Mouse (Mus musculus) R1 (cell line): Measurements from ENCODE around the gene Rerg.

Experiments
- DNase-seq: peaks from one replicate; pipeline ENCODE4 v3.0.0-alpha.2; 2018; ENCODE audit warnings: low read depth, low spot score

Rerg gene

DNA sequence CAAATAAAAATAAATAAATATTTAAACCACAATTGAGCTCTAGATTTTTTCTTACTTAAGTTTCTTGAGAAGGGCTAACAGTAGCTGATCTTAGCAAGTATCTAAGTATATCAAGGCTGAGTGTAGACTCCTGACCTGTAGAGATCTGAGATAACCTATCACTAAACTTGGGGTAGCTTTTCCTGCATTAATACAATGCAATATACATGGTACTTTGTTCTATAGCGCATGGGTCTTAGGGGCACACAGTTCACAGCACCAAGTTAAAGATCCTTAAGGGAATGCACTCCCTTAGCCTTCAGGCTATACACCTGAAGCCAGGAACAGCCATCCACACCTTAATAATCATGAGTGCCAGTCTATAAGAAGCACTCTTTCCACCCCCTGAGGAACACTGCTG is 38.5 kb downstream of the Rerg start:
- no peak for DNase-seq

DNA sequence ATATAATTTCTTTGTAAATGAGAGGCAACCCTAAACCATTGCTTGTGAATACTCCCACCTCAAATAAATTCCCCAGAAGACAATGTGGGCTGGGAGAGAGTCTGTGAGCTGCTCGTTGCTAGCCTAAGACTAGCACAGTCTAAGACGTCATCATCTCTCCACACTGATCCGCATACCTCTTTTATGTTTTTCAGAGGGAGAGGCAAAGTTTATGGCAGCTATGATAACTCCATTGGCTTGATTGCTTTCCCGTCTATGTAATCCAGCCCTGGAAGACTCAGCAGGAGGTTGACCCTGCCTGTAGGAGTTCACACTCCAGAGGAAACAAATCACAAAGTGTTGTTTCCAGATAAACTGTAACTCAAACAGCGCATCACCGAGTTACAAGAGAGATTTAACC is 38.9 kb downstream of the Rerg start:
- DNase-seq, result no peak

DNA sequence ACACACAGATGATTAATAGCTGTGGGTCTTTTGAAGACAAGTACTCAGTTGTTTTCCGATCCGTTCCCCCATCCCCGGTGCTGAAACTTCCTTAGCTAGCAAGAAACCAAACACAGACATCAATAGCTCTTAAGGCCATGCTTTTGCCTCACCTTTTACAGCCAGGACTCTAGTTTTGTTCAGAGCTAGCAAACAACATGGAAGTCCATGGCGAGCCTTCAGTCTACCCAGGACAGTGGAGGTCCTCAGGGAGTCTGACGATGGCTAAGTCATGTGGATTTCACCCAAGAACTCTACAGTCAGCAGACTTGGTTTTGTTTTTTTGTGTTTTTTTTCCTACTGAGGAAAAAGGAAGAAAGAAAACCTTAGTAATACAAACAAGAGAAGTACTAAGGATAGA is 43.4 kb downstream of the Rerg start:
- DNase-seq, result no peak

DNA sequence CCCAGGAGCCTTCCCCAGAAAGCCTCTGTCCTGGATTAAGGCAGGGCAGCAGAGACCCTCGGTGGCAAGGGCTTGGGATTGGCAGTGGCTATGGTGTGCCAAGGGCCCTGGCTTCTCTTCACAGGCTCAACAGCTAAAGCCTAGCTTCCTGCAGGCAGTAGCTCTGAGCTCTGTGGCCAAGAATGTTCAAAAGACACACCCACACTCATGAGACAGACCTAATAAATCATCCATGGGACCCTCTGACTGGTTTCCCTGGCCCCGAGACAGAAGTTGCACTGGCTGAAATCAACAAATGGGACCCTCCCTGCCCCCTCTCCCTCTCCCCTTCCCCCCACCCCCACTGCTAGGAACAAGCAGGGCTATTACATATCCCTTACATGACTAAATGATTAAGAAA is 44.1 kb downstream of the Rerg start:
- DNase-seq, result no peak

DNA sequence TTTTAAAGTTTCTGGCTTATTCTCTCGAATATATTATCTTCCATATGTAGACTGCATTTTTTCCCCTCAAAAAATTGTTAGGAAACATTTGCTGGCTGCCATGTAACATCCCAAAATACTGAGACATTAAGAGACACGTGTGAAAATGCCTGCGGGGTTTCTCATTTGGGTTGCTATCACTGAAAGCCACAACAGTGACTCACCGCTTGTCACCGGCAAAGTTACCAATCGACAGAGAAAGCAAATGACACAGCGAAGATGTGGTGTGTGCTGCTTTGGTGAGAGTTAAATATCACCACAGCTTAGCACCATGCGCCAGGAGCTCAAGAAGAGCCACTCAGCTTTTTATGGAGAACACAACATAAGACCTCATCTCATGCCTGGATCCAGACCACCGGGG is 44.9 kb downstream of the Rerg start:
- DNase-seq, result no peak

DNA sequence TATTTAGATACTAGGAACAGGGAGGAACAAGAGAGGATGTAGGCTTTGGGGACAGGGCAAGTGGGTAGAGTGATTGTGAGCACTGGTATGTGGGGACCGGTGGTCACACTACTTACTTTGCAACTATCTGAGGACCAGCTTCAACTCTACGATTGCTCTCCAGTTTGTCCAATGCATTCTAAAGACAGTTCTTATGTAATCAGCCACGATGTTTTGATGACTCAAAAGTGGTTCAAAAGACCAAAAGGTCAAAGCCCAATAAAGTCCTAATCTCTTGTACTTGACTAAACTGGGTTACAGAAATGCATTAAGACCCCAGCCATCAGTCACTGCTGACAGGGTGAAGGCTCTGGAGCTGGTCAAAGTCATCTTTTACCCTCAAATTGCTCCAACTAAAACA is 45.3 kb downstream of the Rerg start:
- no peak for DNase-seq

DNA sequence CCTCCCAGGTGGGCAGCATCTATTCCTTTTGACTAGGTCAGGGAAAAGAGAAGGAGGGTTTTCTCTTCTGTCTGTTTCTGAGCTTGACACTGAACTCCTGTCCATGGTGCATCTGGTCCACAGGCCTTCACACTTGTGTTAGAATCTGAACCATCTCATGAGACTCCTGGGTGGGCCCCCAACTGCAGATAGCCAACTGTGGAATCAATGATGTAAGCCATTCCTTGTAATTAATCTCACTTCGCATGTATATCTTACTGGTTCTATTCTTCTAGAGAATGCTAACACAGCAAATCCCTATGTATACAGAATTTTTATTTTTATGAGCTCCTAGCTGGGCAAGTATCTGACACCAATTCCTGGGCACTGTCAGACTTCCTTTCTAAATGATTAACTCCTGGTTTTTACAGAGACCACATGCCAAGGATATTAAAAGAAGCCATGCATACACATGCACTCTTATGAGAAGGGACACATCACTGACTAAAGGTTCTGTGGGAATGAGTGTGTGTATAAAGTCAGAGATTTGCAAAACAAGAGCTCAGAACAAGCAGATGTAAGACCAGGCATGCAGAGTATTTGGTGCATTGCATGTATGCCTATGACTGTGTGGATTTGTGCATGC is 53.3 kb downstream of the Rerg start:
- DNase-seq, result no peak

DNA sequence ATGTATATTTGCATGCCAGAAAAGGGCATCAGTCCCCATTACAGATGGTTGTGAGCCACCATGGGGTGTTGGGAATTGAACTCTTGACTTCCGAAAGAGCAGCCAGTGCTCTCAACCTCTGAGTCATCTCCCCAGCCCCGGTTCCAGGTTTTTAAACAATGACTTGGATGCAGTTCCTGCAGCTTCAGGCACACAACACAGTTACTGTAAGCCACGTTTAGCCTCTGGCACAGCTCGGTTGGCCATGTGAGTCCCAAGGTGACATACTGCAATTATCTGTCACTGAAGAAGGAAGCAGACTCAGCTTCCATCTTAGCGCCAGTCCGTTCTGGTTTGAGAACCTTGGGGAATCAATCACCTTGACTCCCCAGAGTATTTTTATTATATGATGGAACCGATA is 55.4 kb downstream of the Rerg start:
- DNase-seq, result no peak

DNA sequence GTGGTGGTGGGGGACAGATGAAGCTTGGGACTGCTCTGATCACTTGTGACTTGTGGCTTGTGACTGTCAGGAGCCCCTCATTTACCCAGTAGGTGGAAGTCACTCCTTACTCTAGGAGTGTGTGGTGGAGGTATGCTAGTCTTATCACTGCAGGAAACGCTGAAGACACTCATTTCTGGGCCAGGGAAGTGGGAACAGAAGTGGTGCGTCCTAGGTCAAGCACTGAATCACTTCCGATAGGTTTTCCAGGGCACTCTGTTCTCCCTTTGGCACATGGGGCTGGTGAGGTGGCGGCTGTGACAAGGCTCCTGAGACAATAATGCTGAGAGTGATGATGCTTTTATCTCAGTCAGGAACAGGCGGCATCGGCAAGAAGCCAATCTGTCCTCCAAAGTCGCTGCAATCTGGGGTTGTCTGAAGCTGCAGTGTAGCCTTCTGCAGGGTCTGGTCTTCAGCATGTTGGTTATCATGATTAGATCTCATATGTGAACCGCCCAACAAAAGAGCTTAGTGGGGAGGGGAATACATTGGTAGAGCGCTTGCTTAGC is 59.0 kb downstream of the Rerg start:
- no peak for DNase-seq

DNA sequence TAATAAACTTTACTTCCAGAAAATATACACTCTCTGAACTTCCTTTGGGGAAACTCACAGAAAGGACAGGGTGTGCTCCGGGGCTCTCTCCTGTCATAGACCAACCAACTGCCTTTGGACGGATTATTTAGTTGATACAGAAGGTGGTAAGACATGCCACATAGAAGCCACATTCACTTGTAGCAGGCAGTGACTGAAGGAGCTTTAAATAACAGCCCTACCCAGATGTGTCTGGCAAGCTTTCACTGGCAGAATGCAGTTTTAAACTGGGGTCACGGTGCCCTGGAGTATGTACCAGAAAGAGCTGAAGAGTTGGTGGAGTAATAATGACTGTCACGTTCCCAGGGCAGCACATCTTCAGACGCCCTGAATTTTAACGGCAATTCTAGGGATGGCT is 59.5 kb downstream of the Rerg start:
- DNase-seq, result no peak

DNA sequence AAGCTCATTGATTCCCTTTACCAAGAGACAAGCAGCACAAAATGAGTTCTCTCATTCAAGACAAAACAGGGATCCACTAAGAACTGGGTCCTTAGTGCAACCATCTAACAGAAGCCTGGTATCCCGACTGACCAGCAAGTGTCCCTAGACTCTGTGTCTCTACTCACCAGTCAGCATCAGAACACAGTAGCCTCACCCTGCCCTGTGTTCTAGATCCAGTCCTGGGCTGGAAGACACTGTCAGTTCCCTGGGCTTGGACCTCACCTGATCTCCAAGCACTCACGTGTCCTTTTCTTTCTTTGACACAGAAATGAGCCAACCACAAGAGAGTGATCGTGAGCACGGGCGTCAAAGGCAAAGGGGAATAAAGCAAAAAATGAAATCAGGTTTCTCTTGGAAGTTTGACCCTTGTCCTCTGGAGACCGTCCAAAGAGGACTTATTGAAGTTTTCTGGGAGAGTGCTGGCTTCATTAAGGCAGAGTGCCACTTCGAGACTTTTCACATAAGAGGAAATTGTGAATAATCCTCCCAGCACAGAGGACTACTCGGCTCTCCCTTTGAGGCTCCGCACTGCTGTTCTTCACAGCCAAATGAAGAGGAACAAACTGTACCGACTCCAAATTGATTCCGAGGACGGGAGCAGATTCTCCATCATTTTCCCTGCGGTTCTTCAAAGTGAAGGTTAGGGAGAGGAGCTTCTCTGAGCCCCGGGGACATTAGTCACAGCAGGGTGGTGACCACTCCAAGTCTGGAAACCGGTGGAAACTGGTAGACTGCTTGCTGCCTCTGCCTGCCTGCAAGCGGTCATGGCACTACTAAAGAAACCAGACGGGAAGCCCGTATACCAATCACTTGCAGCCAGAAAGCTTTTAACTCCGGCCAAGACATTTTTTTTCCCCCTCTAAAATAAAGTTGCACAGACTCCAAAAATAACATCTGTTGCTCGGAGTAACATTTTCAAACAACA is 60.2 kb downstream of the Rerg start:
- DNase-seq, result no peak

DNA sequence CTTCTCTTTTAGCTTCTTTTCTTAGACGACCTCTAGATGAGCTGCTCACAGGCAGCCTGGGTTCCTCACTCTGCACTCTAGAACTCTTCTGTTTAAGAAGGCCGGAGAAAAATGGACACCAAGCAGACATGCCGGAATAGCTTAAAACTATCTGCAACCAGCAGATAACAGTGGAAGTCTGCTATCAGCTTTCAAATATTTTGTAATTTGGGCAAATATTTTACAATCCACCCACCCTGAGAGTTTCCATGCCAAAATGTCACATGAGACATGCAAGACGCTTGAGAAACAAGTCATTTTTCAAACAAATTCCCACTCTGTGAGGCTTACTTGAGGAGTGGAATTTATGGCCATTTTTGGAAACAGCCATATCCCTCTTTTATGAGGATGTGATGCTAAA is 65.0 kb downstream of the Rerg start:
- DNase-seq, result no peak

DNA sequence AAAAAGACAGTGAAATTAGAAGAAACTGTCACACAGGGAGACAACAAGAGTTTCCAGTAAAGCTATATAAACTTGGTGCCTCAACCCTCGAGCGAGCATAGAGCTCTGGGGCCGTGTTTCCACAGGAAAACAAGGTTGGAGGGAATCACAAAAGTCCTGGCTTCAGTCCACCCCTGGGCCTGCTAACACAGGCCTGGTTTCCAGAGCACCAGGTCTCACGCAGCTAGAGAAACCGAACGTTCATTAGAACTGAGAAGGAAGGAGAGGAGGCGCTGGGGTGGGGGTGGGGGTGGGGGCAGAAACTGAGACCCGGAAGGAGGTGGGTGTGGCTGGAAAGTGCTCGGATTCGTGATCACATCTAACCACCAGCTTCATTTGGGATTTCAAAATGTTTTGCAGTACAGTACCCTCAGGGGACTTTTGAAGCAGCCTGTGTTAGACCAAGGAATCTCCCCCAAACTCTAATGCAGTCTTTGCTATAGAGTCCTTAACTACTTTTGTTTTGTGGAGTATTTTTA is 67.6 kb downstream of the Rerg start:
- no peak for DNase-seq

DNA sequence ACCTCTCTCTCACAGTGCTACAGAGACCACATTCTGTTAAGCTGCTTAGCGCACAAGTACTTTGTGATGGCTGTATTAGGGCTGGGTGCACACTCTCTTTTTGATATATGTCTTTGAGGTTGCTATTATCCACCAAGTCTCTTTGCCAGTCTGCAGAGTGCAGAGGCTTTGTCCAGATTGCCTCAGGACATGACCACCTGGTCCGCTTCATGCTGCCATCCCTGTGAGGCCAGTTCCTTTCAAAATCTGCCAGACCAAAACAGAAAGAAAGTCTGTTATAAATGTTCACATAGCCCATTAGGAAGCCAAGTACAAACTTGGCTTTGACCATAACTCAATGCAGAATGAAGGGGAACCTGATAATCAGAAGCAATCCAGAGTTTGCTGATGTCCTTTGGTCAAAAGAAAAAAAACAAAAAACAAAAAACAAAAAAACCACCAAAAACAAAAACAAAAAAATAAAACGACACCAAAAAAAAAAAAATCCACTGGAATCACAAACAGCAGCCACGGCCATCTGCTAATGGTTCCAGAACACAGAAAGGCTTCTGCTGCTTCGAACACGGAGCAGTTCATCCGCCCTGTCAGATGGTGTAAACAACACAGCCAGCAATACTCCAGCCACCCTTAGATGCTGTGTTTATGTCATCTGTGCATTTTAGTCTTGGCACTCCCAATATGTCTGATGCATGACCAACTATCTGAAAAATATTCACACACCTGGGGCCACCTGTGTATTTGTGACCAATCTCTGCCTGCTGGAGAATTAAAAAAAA is 68.2 kb downstream of the Rerg start:
- DNase-seq, result no peak

DNA sequence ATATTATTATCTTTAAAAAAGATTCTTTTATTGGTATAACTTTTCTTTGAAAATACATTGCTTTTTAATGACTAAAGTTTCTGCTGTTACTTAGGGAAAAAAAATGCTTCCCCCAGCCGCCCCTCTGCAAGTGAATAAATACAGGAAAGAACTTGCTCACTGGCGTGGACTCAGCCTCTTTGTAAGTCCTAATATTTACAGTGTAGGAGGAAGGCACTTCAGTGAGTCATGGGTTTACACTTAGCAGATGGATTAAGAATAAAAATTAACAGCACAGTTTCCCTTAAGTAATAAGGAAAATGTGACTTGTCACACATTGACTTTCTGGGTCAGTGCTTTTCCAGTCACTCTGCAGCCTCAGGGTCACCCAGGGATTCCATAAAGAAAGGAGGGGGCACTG is 70.0 kb downstream of the Rerg start:
- no peak for DNase-seq

DNA sequence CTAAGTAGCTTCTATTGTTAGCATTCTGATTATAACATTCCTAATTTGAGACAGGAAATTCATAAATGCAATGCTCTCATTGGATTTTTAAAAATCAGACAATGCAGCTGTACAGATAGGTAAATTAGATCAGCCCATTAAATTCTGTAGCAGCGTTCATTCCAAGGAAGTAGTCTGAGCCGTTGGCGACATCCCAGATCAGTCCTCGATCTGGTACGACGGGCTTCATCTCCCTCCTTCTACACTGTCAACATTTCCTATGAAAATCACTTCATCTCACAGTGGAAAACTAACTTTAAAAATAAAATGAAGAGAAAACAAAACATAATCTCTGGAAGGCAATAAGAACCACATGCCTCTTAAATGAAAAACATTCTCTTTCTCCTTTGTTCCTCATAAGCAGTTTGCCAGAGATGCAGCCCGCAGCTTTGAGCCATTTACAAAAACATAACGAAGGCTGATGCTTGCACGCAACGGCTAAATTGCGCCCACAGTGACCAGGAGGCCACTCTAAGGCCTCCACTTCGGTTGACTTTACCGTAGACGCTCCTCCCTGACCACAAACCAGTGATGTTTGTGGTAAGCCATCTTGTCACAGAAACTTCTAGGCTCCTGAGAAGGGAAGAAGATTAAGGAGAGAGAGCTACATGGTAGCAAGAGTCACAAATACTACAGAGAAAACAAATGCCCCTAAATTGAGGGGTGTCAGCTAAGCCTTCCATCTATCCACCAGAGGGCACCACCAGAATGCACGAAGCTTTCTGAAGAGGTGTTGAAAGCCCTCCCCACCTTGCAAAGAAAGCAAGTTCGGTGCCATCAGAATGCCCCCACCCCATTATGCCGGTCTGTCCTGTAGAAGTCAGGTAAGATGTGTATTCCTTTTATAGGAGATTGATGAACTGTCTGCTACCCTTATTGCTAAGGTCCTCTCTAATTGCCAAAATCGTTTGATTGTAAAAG is 71.8 kb downstream of the Rerg start:
- peak; percentile 45 for DNase-seq

DNA sequence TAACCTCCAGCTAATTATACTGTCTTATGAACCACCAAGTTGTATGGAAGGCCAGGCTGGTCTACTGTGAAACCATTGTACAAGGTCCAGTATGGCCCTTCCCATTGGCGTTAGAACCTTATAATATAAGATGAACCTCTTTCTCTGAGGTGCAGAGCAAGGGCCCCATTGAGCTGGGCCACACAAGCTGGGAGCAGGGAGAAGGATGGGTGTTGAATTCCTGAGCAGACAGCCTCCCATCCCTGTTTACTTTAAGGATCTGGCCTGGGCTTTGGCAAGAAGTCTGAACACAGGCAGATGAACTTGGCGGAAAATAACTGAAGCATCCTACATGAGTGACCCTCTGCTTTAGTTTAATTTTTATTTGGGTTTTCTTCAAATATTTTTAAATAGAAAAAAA is 75.8 kb downstream of the Rerg start:
- DNase-seq, result no peak

DNA sequence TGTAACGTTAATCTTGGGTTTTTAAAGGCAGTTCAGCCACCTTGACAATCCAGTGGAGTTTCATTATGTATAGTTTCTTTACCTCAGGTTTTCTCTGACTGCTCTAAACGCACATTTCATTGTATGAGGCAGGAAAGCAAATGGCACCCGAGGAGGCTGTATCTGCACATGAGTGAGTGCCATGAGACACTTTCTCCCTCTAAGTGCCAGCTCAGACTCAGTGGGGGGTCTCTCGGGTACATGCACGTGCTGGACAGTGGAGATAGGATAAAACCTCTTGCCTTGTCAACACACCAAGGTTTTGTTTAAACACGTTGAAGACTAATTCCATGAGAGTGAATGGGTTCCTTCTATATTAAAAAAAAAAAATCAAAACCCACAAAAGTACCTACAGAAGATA is 81.8 kb downstream of the Rerg start:
- DNase-seq, result no peak

DNA sequence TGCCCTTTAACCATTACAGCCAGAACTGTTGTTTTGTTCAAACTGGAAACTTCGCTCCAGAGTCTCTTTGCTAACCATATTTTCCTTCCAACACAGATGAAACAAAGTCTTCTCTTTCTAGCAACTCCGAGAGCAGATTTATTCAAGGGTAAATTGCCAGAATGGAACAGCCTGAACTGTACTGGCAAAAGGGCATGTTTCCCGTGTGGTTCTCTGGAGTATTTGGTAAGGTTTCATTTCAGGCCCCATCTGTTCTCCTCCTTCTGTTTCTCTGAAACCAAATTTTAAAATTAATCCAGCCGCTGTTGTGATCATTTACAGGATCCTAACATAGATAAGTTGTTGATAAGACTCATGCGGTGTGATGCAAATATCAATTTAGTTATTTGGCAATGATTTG is 82.3 kb downstream of the Rerg start:
- DNase-seq, result no peak

DNA sequence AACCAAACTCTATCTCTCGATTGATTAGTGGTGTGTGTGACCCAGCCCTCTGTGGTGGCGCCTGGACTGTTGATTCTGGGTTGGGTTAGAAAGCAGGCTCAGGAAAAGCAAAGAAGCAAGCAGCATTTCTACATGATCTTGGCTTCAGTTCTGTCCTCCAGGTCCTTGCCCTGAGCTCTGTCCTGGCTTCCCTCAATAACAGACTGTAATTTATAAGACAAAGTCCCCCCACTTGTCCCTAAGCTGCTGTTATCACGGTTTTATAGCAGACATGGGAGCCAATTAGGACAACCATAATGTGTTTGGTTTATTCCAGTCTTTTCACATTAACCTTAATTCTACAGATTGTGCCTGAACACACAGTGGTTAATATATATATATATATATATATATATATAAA is 82.8 kb downstream of the Rerg start:
- DNase-seq, result no peak

DNA sequence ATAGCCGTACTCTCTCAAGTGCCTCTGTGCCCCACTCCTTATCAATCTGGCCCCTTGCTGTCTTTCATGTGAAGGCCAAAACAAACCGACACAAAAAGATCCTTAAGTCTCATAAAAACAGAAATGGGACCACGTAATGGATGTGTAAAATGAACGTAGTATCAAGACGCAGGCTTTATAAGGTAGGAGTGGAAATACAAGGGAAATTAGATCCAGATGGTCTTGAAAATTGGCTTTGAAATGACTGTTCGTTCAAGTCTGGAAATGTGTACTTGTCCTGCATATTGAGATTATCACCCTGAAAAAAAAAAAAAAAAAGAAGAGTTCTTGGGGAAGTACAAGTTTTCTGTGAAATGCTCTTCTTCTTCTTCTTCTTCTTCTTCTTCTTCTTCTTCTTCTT is 90.6 kb downstream of the Rerg start:
- DNase-seq, result no peak
